Mouse (Mus musculus): Measurements from ENCODE around the gene Fam186b. TPM values are rescaled to one million over a fixed set of nuclear protein-coding genes. Genes with fewer than 3 reads are reported as not detected.

Fam186b gene
- polyA plus RNA-seq, 1 experiment from 2014 or later: 0.74 TPM

DNA sequence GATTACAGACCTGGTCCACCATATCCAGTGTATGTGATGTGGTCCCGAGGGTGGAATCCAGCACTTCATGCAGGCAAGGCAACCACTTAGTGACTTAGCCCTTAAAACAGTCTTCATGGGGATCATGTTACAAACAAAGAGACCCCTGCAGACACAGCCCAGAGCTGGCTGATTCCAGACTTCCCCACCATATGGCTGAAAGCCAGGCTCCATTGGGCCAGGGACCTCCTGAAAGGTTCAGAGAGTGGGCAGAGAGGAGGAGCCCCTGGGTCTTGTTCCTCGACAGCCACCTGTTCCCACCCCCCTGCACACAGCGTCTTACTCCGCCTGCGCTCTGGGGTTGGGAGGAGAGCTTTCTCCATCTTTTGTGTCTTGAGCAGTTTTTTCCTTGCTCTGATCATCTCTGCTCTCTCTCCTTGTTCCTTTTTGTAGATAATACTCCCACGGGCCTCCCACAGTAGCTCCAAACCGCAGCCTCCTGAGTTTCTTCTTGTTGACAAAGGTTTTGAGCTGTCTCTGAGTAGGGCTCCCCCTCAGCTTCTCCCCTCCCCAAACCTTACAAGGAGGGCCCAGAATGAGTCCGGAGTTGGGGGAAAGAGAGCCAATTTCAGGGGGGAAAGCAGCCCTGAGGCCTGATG lies 74.3 kb downstream of the Fam186b start:
- no peak overlapping the region for H3K27ac ChIP-seq (replicated peaks; ENCODE audit: low read depth, low read length)
- peaks cover 13% of the 10 kb centered on the region; the same call in 1 of the 2 replicates for H3K4me1 ChIP-seq (ENCODE audit: control insufficient read depth, insufficient read depth, low read length)
- H3K9me3 ChIP-seq (ENCODE audit: control insufficient read depth, low read length): no peaks in the 10 kb centered on the region
- WGBS: 6% methylated on average over 8 of the region's 8 CpGs
- H3K4me3 ChIP-seq (replicated peaks; ENCODE audit: low read depth, low read length): no peak overlapping the region
- DNase-seq: no peak
- H3K4me2 ChIP-seq (ENCODE audit: low read length): no peak overlapping the region
- no peaks in the 10 kb centered on the region for H3K36me3 ChIP-seq (ENCODE audit: control insufficient read depth, insufficient read depth, low read length)
- peaks cover 62% of the 10 kb centered on the region for H3K27me3 ChIP-seq (ENCODE audit: control insufficient read depth, insufficient read depth, low read length)
- no peak overlapping the region for H3K9ac ChIP-seq (replicated peaks; ENCODE audit: low read length)
- no peak for ATAC-seq (ENCODE audit: low FRiP score, low TSS enrichment)

Other genes with a start within 250 kb of the Fam186b start
- gene Prph, start 240.7 kb downstream of the Fam186b start, polyA plus RNA-seq (2014; fragmentation: Nextera tagmentation; extraction: Ambion mirVana): 11.7 and 15.5 TPM in 2 replicates
- 3.9 and 4.9 TPM in 2 replicates for gene Troap, start 221.3 kb downstream of the Fam186b start, polyA plus RNA-seq (2014; fragmentation: Nextera tagmentation; extraction: Ambion mirVana)
- gene C1ql4, start 208.1 kb downstream of the Fam186b start, polyA plus RNA-seq (2014; fragmentation: Nextera tagmentation; extraction: Ambion mirVana): 13.2 and 13.7 TPM in 2 replicates
- gene Dnajc22, start 202.7 kb downstream of the Fam186b start, polyA plus RNA-seq (2014; fragmentation: Nextera tagmentation; extraction: Ambion mirVana): 0.71 and 1.6 TPM in 2 replicates
- 36.2 and 41.6 TPM in 2 replicates for gene Spats2, start 170.0 kb downstream of the Fam186b start, polyA plus RNA-seq (2014; fragmentation: Nextera tagmentation; extraction: Ambion mirVana)
- 0.49 and 0.72 TPM in 2 replicates for gene Kcnh3, start 71.0 kb downstream of the Fam186b start, polyA plus RNA-seq (2014; fragmentation: Nextera tagmentation; extraction: Ambion mirVana)
- 219 and 239 TPM in 2 replicates for gene Mcrs1, start 43.9 kb downstream of the Fam186b start, polyA plus RNA-seq (2014; fragmentation: Nextera tagmentation; extraction: Ambion mirVana)
- 100 and 105 TPM in 2 replicates for gene Prpf40b, start 801 bp downstream of the Fam186b start, polyA plus RNA-seq (2014; fragmentation: Nextera tagmentation; extraction: Ambion mirVana)
- 6.1 and 7.5 TPM in 2 replicates for gene Fmnl3, start 74.6 kb upstream of the Fam186b start, polyA plus RNA-seq (2014; fragmentation: Nextera tagmentation; extraction: Ambion mirVana)
- gene Tmbim6, start 97.0 kb upstream of the Fam186b start, polyA plus RNA-seq (2014; fragmentation: Nextera tagmentation; extraction: Ambion mirVana): 233 and 255 TPM in 2 replicates
- 16.8 and 17.6 TPM in 2 replicates for gene Nckap5l, start 161.9 kb upstream of the Fam186b start, polyA plus RNA-seq (2014; fragmentation: Nextera tagmentation; extraction: Ambion mirVana)
- gene Bcdin3d, start 178.8 kb upstream of the Fam186b start, polyA plus RNA-seq (2014; fragmentation: Nextera tagmentation; extraction: Ambion mirVana): 23.0 and 24.6 TPM in 2 replicates
- 17.9 and 19.0 TPM in 2 replicates for gene Faim2, start 232.3 kb upstream of the Fam186b start, polyA plus RNA-seq (2014; fragmentation: Nextera tagmentation; extraction: Ambion mirVana)